Mouse (Mus musculus) 3T3-L1 (cell line): Measurements from ENCODE around the gene Uba1.
"Not testable (repeated sequence)": the region's sequence is repeated elsewhere in the genome, so short reads cannot be mapped to it uniquely, and the experiment has no call there.

ENCODE experiments used
- DNase-seq: peaks from one replicate; pipeline ENCODE4 v3.0.0-alpha.2; 2015; ENCODE audit warnings: low read depth, low spot score

Gene Uba1

DNA sequence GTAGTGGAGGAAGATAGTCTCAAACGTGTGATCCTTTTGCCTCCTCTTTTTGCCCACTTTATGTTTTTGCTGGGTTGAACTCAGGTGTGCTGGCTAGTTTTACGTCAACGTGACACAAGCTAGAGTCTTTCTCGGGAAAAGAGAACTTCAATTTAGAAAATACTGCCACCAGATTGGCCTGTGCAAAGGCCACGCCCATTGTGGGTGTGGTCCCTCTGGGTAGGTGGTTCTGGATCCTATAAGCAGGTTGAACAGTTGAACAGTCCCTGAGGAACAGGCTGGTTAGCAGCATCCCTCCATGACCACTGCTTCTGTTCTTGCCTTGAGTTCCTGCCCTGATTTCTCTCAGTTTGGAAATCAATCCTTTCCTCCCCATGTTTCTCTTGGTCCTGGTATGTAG, 70.6 kb downstream of the Uba1 start:
- DNase-seq = no peak

- not testable (repeated sequence) for DNase-seq
These were observed 71.9 kb downstream of the Uba1 start for GRCm38 (mm10) chrX:20730048-20730447.
